Mouse (Mus musculus) telencephalon, adult 2 months (tissue): ENCODE measurements at regions not wholly inside any gene's neighbourhood (a gene's known extent, or its start where the extent isn't known, plus 50 kb on each side); places are given as distances from the start of the nearest gene placed in this dataset.
A peak's percentile ranks its signal among the peaks of the same experiment; 100 is the strongest.

ENCODE experiments used
- DNase-seq: peaks from one replicate; pipeline ENCODE4 v3.0.0-alpha.2; 2011; ENCODE audit warnings: low read depth, low spot score

- no peak for DNase-seq
Measured at GRCm38 (mm10) chr17:94165305-94165860, 584.4 kb downstream of the Mettl4 start.

GRCm38 (mm10) chr17:94144298-94144697 is 605.5 kb downstream of the Mettl4 start:
- DNase-seq, result no peak

GRCm38 (mm10) chr17:94133201-94133600 is 616.6 kb downstream of the Mettl4 start:
- peak; percentile 75 for DNase-seq

- no peak for DNase-seq
Measured at GRCm38 (mm10) chr17:94093984-94094660, 655.7 kb downstream of the Mettl4 start.

- DNase-seq, result peak; percentile 43
Measured at GRCm38 (mm10) chr17:94054436-94055060, 695.3 kb downstream of the Mettl4 start.

GRCm38 (mm10) chr17:94048475-94048874 is 701.3 kb downstream of the Mettl4 start:
- no peak for DNase-seq

GRCm38 (mm10) chr17:94038221-94038620 is 711.6 kb downstream of the Mettl4 start:
- peak; percentile 34 for DNase-seq

- DNase-seq, result no peak
Measured at GRCm38 (mm10) chr17:94012386-94012785, 737.4 kb downstream of the Mettl4 start.

- peak; percentile 10 for DNase-seq
Measured at GRCm38 (mm10) chr17:94002095-94002494, 747.7 kb downstream of the Mettl4 start.

GRCm38 (mm10) chr17:94001515-94001914 is 748.3 kb downstream of the Mettl4 start:
- no peak for DNase-seq

GRCm38 (mm10) chr17:93986932-93987331 is 762.9 kb downstream of the Mettl4 start:
- no peak for DNase-seq
